Mouse (Mus musculus) CD4-positive helper T cell, adult 2 months (primary cell): Measurements from ENCODE around the gene Utp4.
"Not testable (repeated sequence)": the region's sequence is repeated elsewhere in the genome, so short reads cannot be mapped to it uniquely, and the experiment has no call there.

Experiments used
- DNase-seq: peaks from one replicate; pipeline ENCODE4 v3.0.0-alpha.2; 2012; ENCODE audit warnings: low read depth, missing footprints, low spot score

The Utp4 gene

GRCm38 (mm10) chr8:106893481-106894156 lies at the start of gene Utp4:
Gene Utp4 (plus strand): TSS chr8:106893636.
- peak; percentile 93 for DNase-seq

GRCm38 (mm10) chr8:106850034-106850433 lies 43.4 kb upstream of the Utp4 start:
- DNase-seq = no peak

GRCm38 (mm10) chr8:106854534-106855241 lies 38.7 kb upstream of the Utp4 start:
- no peak for DNase-seq

- no peak for DNase-seq
These were observed 38.2 kb upstream of the Utp4 start for GRCm38 (mm10) chr8:106855242-106855562.

DNA sequence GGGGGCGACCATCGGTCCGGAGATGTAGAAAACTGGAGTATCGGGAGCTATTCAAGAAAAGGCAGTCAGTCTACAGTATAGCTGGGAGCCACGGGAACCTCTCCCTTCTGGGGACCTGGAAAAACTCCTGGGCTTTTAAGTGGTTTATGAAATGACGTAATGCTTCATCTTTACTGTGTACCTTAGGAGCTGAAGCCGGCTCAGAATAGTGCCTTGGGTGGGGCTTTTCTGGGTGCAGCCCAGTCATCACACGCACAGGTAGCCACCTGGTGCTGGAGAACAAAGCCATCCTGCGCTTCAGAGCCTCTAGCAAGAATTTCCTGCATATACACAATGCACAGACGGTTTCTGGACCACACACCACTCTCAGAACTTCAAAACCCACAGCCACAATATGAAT lies 30.6 kb upstream of the Utp4 start:
- no peak for DNase-seq

DNA sequence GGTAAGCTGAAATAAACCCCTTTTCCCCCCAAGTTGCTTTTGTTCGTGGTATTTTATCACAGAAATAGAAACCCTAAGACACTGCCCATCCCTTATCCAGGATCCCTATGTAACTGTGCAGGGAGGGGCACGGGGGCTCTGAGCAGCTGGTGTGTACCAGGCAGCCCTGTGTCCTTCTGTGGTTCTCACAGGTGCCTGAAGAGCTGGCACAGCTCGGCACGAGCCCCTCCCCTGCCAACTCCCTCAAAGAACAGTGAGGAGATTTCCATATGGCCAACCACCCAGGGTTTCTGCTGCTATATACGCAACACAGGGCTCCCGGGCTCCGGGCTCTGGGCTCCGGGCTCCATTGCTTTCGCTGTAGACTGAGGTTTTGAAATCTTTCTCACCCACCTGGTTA lies 28.1 kb upstream of the Utp4 start:
- DNase-seq = no peak

- DNase-seq = no peak
These were observed 23.4 kb upstream of the Utp4 start, which contains the start of gene Has3 for GRCm38 (mm10) chr8:106870051-106870450. Gene Has3 (plus strand): TSS chr8:106870242.

GRCm38 (mm10) chr8:106870537-106871327 lies 22.7 kb upstream of the Utp4 start:
- DNase-seq = peak; percentile 25

DNA sequence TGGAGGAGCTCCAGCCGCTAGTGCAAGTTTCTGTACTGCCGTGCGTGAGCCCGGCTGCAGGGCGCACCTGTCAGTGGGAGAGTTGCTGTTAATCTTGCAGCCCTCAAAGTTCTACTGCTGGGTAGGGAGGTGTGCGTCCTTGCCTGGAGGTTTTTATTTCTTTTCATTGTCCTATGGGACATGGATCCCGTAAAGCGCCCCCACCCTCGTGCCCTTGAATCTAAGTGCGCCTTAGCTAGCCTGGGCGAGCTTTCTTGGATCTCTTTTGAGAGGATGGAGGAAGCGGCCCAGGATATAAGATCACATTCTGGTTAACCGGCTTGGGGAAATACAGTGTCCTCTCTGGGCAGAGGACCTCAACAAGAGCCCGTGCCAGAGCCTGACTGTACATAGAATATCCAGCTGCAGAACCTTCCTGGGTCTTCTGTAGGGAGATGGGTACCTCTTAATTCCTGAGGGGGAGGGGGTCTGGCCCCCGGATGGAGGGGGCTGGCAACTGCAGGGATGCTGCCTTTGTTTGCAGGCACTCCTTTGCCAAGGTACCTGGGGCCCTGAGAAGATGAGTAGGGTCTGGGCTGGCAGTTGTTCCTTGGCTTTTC lies 22.0 kb upstream of the Utp4 start:
- DNase-seq = no peak

GRCm38 (mm10) chr8:106871931-106872371 lies 21.5 kb upstream of the Utp4 start:
- no peak for DNase-seq

DNA sequence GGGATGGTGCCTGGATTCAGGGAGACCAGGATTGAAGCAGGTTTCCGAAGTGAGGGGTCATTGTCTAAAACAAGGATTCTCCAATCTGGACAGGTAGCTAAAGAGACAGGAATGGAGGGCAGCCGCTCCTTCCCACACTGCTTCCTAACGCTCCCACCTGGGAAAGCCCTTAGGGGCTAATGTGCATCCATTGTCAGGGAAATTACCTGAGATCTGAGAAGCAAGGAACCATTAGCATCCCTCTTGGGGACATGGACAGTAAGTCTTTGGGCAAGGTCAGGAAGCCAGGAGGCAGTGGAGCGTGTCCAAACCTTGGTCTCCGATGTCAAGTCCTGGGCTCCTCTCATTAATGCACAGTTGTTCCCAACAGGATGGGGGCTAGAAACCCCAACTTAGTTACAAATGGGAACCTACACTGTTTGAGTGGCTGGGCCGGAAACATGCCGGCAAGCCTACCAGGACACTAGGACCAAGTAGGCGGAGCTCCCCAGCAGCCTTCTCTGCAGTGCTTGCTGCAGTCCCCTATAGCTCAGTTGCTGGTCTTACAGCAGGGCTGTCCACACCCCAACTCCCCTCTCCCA lies 20.9 kb upstream of the Utp4 start:
- no peak for DNase-seq

GRCm38 (mm10) chr8:106880121-106880707 lies 13.2 kb upstream of the Utp4 start:
- DNase-seq = no peak

- not testable (repeated sequence) for DNase-seq
These were observed 9.3 kb upstream of the Utp4 start for GRCm38 (mm10) chr8:106884094-106884493.

- DNase-seq = not testable (repeated sequence)
These were observed 8.5 kb upstream of the Utp4 start for GRCm38 (mm10) chr8:106884826-106885400.

GRCm38 (mm10) chr8:106887336-106888189 lies 5.9 kb upstream of the Utp4 start:
- DNase-seq = peak; percentile 85

GRCm38 (mm10) chr8:106888803-106889202 lies 4.6 kb upstream of the Utp4 start:
- peak; percentile 30 for DNase-seq

- DNase-seq = peak; percentile 59
These were observed 1.1 kb upstream of the Utp4 start for GRCm38 (mm10) chr8:106892210-106892805.

GRCm38 (mm10) chr8:106892806-106893451 lies 507 bp upstream of the Utp4 start:
- DNase-seq = no peak

DNA sequence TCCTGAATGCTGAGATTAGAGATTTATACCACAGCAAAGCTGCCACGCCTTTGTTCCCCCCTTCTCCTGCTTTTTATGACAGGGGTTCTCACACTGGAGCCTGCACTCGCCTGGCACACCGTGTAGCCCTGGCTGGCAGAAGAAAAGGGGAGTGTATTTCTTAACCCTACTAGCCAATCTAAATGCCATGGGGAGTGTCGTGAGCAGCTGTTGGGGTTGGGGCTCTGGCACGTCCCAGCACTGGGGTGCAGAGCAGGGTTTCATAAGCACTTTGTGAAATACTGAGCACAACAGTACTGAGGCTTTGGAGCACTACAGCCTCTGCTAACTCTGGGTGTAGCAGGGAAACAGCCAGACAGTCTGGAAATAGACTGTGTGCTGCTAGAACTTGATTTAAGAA lies 6.0 kb downstream of the Utp4 start:
- no peak for DNase-seq
